Mouse (Mus musculus): ENCODE results near the gene Lrpap1. TPM values are rescaled to one million over a fixed set of nuclear protein-coding genes. Genes with fewer than 3 reads are reported as not detected.

Lrpap1 gene
- polyA plus RNA-seq (2015; fragmentation: Nextera tagmentation; extraction: Ambion mirVana): 92.4 and 118 TPM in 2 replicates

DNA sequence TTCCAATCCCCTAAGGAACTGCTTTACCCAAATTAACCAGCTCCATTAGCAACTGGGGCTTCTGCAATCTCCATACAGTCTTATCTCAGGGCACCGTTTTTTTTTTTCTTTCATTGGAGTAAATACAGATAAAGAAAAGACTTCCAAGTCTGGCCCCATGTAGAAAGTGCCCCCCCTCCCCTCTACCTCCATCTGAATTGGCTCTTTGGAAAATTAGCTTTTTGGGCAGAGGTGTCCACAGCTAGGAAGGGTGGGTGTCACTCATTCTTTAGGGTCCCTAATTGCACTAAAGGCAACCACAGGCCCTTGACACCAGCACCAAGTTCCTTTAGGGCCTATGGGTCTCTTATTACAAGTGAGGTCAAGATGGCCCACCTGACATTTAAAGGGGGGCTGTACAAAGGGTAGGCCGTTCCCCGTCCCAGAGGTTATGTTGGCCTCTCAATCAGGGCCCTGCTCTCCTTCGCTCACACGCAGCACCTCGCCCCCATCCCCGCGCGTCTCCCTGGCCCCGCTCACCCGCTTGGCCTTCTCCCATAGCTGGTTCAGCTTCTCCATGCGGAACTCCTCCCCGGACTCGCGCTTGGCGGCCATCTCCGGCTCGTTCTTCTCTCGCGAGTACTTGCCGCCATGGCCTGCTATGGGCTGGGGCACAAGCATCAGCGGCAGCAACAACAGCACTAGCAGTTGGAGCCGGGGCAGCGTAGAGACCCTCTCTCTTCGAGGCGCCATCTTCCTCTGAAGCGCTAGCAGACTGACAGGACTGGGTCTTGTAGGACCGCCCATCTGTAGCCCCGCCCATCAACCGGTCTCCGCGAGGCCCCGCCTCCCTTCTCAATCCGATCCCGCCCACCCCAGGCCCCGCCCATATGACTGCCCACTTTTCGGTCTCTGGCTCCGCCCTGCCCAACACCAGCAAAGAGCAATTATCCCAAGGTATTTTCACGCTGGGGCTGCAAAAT is at the start of gene Lrpap1:
Lrpap1 (minus strand) TSS at position 807 of the 962 bp plus-strand sequence.
- Histone ChIP-seq H3K4me1 (replicated peaks) (peaks cover 25% of the 10 kb centered on the region), H3K9me3 (replicated peaks) (no peaks in the 10 kb centered on the region), H3K4me2 (peak within 1 kb of the TSS; percentile 84), H3K9ac (peak within 1 kb of the TSS; percentile 77), H3K27me3 (peaks cover 4% of the 10 kb centered on the region), H3K27ac (peak within 1 kb of the TSS; percentile 72), H3K4me3 (peak within 1 kb of the TSS; percentile 74), H3K36me3 (peaks cover 24% of the 10 kb centered on the region)
- peak; percentile 94 for ATAC-seq (replicated peaks; ENCODE audit: insufficient number of reproducible peaks, insufficient read depth, low FRiP score, low read depth)
- WGBS: under 1% methylated on average over 39 of the region's 39 CpGs

DNA sequence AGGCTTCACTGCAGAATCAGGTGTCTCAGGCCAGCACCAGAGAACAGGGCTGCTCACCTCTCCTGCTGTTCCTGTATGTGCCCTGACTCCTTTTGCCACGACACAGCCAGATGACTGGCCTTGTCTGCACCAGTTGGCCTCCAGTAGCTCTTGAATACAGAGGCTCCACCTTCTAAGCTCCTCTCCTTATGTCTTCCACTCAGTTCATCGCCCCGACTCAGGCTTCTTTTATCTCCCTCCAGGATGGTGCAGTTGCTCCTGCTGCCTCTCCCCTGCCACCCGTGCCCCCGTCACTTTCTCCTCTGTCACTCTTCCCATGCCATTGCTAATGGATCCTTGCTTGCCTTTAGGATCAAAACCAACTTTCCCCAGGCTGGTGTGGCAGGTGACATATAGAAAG is 44.4 kb upstream of the Lrpap1 start:
- 76% methylated on average over 5 of the region's 5 CpGs for WGBS
- no peak overlapping the region for H3K27ac ChIP-seq
- no peak overlapping the region for H3K4me2 ChIP-seq
- no peaks in the 10 kb centered on the region for H3K36me3 ChIP-seq
- H3K27me3 ChIP-seq: no peaks in the 10 kb centered on the region; the same call in 1 of the 2 replicates
- H3K9ac ChIP-seq: no peak overlapping the region
- H3K4me1 ChIP-seq (replicated peaks): peaks cover 22% of the 10 kb centered on the region
- no peak for ATAC-seq (replicated peaks; ENCODE audit: insufficient number of reproducible peaks, insufficient read depth, low FRiP score, low read depth)
- H3K9me3 ChIP-seq (replicated peaks): no peaks in the 10 kb centered on the region
- no peak overlapping the region for H3K4me3 ChIP-seq

- Histone ChIP-seq H3K4me1 (replicated peaks) (peaks cover 22% of the 10 kb centered on the region), H3K36me3 (no peaks in the 10 kb centered on the region), H3K9me3 (replicated peaks) (no peaks in the 10 kb centered on the region), H3K27me3 (no peaks in the 10 kb centered on the region; the same call in 1 of the 2 replicates), H3K4me3 (no peak overlapping the region), H3K27ac (no peak overlapping the region), H3K9ac (no peak overlapping the region), H3K4me2 (no peak overlapping the region)
- ATAC-seq (replicated peaks; ENCODE audit: insufficient number of reproducible peaks, insufficient read depth, low FRiP score, low read depth): no peak
- 68% methylated on average over 4 of the region's 4 CpGs for WGBS
These were observed 44.0 kb upstream of the Lrpap1 start for GRCm38 (mm10) chr5:35149526-35149925.

DNA sequence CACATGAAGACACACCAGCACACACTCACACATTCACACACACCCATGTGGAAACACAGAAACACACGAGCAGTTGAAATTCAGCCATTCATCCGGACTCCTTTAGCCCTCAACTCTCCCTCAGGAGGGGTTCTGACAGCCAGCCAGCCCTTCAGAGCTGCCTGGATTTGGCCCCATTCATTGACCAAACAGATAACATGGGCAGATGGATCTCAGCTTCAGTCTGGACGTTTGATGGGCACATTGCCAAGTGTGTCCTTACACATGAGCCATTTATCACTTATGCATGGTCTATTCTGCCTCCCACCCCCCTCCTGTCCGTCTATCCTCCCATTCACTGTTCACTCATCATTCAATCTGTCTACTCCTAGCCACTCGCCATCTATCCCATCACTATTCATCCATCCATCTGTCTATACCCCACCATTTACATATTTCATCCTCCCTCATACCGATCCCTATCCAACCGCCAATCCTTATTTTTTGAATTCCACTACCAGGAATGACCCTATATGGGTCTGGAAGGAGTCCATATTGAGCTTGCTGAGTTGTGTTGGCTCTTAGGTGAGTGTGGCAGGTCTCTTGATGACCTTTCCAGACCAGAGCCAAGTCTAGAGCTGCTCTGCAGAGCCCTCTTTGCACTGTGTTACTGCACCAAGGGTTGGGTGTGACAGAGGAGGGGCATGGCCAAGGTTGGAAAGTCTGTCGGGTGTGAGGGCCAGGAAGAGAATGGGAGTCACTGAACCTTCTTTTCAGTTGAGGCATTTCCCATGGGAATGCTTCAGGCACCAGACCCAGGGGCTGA is 42.6 kb upstream of the Lrpap1 start:
- no peaks in the 10 kb centered on the region for H3K9me3 ChIP-seq (replicated peaks)
- no peaks in the 10 kb centered on the region; the same call in 1 of the 2 replicates for H3K27me3 ChIP-seq
- peaks cover 29% of the 10 kb centered on the region for H3K4me1 ChIP-seq (replicated peaks)
- H3K4me3 ChIP-seq: no peak overlapping the region
- no peaks in the 10 kb centered on the region for H3K36me3 ChIP-seq
- no peak overlapping the region for H3K9ac ChIP-seq
- ATAC-seq (replicated peaks; ENCODE audit: insufficient number of reproducible peaks, insufficient read depth, low FRiP score, low read depth): no peak
- 59% methylated on average over 8 of the region's 8 CpGs for WGBS
- no peak overlapping the region for H3K27ac ChIP-seq
- no peak overlapping the region for H3K4me2 ChIP-seq

DNA sequence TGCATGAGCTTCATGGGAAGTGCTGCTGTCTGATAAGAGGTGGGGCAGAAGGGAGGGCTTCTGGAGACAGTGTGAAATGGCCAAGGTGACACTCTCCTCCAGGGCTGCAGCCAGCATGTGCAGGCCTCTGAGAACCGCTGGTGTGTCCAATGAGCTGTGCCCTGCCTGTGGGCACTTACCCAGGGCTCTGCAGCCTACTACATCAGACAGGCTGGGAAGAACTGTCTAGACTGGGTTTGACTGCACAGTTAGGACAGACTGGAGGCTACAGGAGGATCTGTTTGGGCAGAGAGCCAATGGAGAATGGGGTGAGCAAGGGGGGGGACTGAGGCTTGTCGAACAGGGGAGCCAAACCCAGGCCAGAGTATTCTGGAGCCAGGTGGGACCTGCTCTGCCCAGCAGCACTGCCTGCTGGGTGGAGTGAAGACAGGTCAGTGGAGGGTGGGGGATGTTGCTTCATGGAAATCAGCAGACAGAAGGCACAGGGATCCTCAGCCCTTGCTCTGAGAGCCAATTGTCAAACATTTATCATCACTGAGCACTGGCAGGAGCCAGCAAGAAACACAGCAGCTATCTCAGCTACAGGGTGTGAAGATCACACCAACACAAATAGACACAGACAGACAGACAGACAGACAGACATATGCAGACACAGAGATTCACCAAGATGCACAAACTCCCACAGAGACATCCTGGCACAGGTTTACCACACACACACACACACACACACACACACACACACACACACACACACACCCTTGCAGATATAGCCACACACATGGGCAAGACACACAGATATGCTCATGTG is 41.8 kb upstream of the Lrpap1 start:
- H3K9ac ChIP-seq: no peak overlapping the region
- H3K27me3 ChIP-seq: no peaks in the 10 kb centered on the region; the same call in 1 of the 2 replicates
- H3K4me1 ChIP-seq (replicated peaks): peaks cover 28% of the 10 kb centered on the region
- no peak overlapping the region for H3K4me2 ChIP-seq
- 0 out of 2 replicates have a peak overlapping the region, but pooled peaks have one; percentile 3 for H3K27ac ChIP-seq
- no peak overlapping the region for H3K4me3 ChIP-seq
- no peaks in the 10 kb centered on the region for H3K36me3 ChIP-seq
- no peaks in the 10 kb centered on the region for H3K9me3 ChIP-seq (replicated peaks)
- ATAC-seq (replicated peaks; ENCODE audit: insufficient number of reproducible peaks, insufficient read depth, low FRiP score, low read depth): peak; percentile 62
- 9% methylated on average over 2 of the region's 2 CpGs for WGBS

DNA sequence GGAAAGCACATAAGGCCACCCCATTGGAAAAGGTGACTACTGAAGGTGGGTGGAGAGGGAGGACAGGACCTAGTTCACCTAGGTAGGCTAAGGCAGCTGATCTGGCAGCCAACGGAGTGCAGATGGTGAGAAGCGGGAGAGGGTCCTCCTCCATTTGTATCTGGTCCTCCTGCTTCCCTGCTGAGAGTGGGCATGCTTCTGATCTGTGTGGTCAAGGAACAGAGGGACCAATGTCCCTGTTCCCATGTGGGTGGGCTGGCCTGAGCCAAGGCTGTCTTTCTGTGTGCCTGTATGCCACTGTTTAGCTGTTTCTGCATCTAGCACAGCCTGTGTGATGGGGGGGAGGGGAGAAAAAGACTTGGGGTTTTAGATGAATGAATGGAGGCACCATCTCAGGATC is 41.2 kb upstream of the Lrpap1 start:
- no peaks in the 10 kb centered on the region for H3K36me3 ChIP-seq
- H3K27ac ChIP-seq: 0 out of 2 replicates have a peak overlapping the region, but pooled peaks have one; percentile 3
- no peak overlapping the region for H3K4me3 ChIP-seq
- no peak; the same call in 1 of the 2 replicates for ATAC-seq (replicated peaks; ENCODE audit: insufficient number of reproducible peaks, insufficient read depth, low FRiP score, low read depth)
- H3K4me1 ChIP-seq (replicated peaks): peaks cover 23% of the 10 kb centered on the region
- no peaks in the 10 kb centered on the region; the same call in 1 of the 2 replicates for H3K27me3 ChIP-seq
- H3K4me2 ChIP-seq: no peak overlapping the region
- WGBS: 80% methylated on average over 2 of the region's 2 CpGs
- no peaks in the 10 kb centered on the region for H3K9me3 ChIP-seq (replicated peaks)
- H3K9ac ChIP-seq: no peak overlapping the region

GRCm38 (mm10) chr5:35144716-35145115 is 39.1 kb upstream of the Lrpap1 start:
- Histone ChIP-seq H3K9ac (no peak overlapping the region), H3K9me3 (replicated peaks) (no peaks in the 10 kb centered on the region), H3K4me2 (no peak overlapping the region), H3K36me3 (no peaks in the 10 kb centered on the region), H3K27ac (no peak overlapping the region), H3K27me3 (no peaks in the 10 kb centered on the region; the same call in 1 of the 2 replicates), H3K4me3 (no peak overlapping the region), H3K4me1 (replicated peaks) (peaks cover 23% of the 10 kb centered on the region)
- WGBS: 77% methylated on average over 2 of the region's 2 CpGs
- ATAC-seq (replicated peaks; ENCODE audit: insufficient number of reproducible peaks, insufficient read depth, low FRiP score, low read depth): no peak

DNA sequence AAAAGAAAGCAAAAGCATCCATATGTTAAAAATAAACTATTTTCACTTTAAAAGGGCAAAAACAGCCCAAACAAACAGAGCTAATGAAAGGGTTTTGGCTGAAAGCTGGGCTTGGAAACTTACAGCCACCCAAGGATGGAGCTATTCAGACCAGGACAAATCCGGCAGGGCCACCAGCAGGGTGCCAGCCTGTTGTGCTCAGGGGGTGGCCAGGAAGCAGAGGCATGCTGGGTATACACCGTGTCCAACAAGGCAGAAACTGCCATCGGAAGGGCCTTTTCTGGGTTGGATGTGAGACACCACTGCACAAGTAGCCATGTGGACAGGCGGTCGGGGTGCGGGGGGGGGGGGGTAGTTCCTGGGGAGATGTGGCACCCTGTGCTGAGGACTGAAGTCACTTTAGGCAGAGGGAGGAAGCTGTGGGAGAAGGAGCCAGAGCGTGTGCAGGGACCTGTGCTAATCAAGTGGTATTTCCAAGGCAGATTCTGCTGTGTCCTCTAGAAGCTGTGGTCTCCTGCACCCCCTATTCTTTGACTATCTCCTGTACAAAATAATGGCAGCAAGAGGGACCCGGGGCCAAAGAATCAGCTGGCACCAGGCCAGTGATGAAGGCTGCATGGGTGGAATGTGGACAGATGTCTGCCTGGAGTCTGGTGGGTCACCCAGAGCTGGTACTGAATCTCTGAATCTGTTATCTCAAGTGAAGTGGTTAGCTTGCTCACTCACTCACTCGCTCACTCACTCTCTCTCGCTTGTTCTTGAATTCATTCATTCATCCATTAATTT is 38.1 kb upstream of the Lrpap1 start:
- Histone ChIP-seq H3K9me3 (replicated peaks) (no peaks in the 10 kb centered on the region), H3K4me1 (replicated peaks) (peaks cover 31% of the 10 kb centered on the region), H3K9ac (no peak overlapping the region), H3K4me3 (no peak overlapping the region), H3K27ac (no peak overlapping the region), H3K36me3 (no peaks in the 10 kb centered on the region), H3K27me3 (no peaks in the 10 kb centered on the region; the same call in 1 of the 2 replicates), H3K4me2 (no peak overlapping the region)
- ATAC-seq (replicated peaks; ENCODE audit: insufficient number of reproducible peaks, insufficient read depth, low FRiP score, low read depth): no peak
- 51% methylated on average over 10 of the region's 10 CpGs for WGBS

GRCm38 (mm10) chr5:35142910-35143309 is 37.3 kb upstream of the Lrpap1 start:
- Histone ChIP-seq H3K9me3 (replicated peaks) (no peaks in the 10 kb centered on the region), H3K4me1 (replicated peaks) (peaks cover 38% of the 10 kb centered on the region), H3K4me3 (no peak overlapping the region), H3K4me2 (no peak overlapping the region), H3K27ac (no peak overlapping the region), H3K27me3 (no peaks in the 10 kb centered on the region; the same call in 1 of the 2 replicates), H3K36me3 (no peaks in the 10 kb centered on the region), H3K9ac (no peak overlapping the region)
- ATAC-seq (replicated peaks; ENCODE audit: insufficient number of reproducible peaks, insufficient read depth, low FRiP score, low read depth): no peak
- 60% methylated on average over 1 of the region's 1 CpGs for WGBS

DNA sequence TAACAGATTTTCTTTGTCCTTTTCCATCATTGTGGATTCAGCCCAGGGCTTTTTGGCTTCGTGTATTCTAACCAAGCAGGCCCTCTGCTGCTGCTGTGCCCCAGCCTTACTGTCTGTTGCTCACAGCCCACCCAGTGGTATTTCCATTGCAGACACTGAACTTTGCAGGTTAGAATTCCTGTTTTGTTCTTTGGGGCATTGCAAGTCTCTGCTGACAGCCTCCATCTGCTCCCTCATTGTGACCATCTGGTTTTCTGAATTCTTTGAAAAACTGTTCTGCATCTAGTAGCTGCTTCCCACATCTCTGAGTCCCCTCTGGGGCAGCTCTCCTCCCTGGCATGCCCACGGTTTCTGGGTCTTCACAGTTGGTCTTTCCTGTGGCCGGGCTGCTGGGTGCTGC is 35.8 kb upstream of the Lrpap1 start:
- H3K4me3 ChIP-seq: no peak overlapping the region
- H3K9ac ChIP-seq: no peak overlapping the region
- no peak for ATAC-seq (replicated peaks; ENCODE audit: insufficient number of reproducible peaks, insufficient read depth, low FRiP score, low read depth)

More for the DNA sequence above, 35.8 kb upstream of the Lrpap1 start:
- Histone ChIP-seq H3K27ac (no peak overlapping the region), H3K36me3 (no peaks in the 10 kb centered on the region), H3K4me1 (replicated peaks) (peaks cover 30% of the 10 kb centered on the region), H3K9me3 (replicated peaks) (no peaks in the 10 kb centered on the region), H3K27me3 (no peaks in the 10 kb centered on the region; the same call in 1 of the 2 replicates), H3K4me2 (no peak overlapping the region)
- WGBS: 50% methylated on average over 3 of the region's 3 CpGs

All from heart, embryonic 15.5 days (tissue).